Mouse (Mus musculus): ENCODE measurements around the gene Sstr3. TPM values are rescaled to one million over a fixed set of nuclear protein-coding genes. Genes with fewer than 3 reads are reported as not detected.

Sstr3 gene
- polyA plus RNA-seq, 1 experiment from 2014 or later: 0.44 TPM

- Histone ChIP-seq H3K9ac (no peak overlapping the region), H3K4me1 (no peaks in the 10 kb centered on the region), H3K27ac (no peak overlapping the region), H3K9me3 (no peaks in the 10 kb centered on the region), H3K4me3 (replicated peaks) (no peak overlapping the region), H3K4me2 (no peak overlapping the region), H3K36me3 (no peaks in the 10 kb centered on the region), H3K27me3 (replicated peaks) (no peaks in the 10 kb centered on the region)
- no peak for ATAC-seq (ENCODE audit: insufficient read depth, low FRiP score, low read depth)
- whole genome bisulfite sequencing: 52% methylated on average over 10 of the region's 10 CpGs
These were observed 13.4 kb upstream of the Sstr3 start for GRCm38 (mm10) chr15:78557693-78558535.

- no peaks in the 10 kb centered on the region for H3K9me3 ChIP-seq
- H3K27ac ChIP-seq: no peak overlapping the region
- peak overlapping the region; percentile 19; the same call in 1 of the 2 replicates for H3K4me3 ChIP-seq (replicated peaks)
- peak overlapping the region; percentile 29 for H3K4me2 ChIP-seq
- H3K4me1 ChIP-seq: no peaks in the 10 kb centered on the region
- no peak overlapping the region for H3K9ac ChIP-seq
- WGBS: 59% methylated on average over 25 of the region's 25 CpGs
- no peaks in the 10 kb centered on the region for H3K27me3 ChIP-seq (replicated peaks)
- ATAC-seq (ENCODE audit: insufficient read depth, low FRiP score, low read depth): no peak
- H3K36me3 ChIP-seq: no peaks in the 10 kb centered on the region
These were observed 10.2 kb upstream of the Sstr3 start for GRCm38 (mm10) chr15:78554545-78555313.

GRCm38 (mm10) chr15:78549189-78549734 lies 4.8 kb upstream of the Sstr3 start:
- H3K9ac ChIP-seq: no peak overlapping the region
- no peaks in the 10 kb centered on the region for H3K36me3 ChIP-seq
- peaks cover 8% of the 10 kb centered on the region; the same call in 1 of the 2 replicates for H3K4me1 ChIP-seq
- H3K27me3 ChIP-seq (replicated peaks): no peaks in the 10 kb centered on the region
- H3K4me2 ChIP-seq: no peak overlapping the region
- WGBS: 72% methylated on average over 4 of the region's 4 CpGs
- H3K27ac ChIP-seq: no peak overlapping the region
- no peak overlapping the region for H3K4me3 ChIP-seq (replicated peaks)
- no peak for ATAC-seq (ENCODE audit: insufficient read depth, low FRiP score, low read depth)
- no peaks in the 10 kb centered on the region for H3K9me3 ChIP-seq

GRCm38 (mm10) chr15:78548711-78549110 lies 4.2 kb upstream of the Sstr3 start:
- WGBS: 49% methylated on average over 8 of the region's 8 CpGs
- H3K27ac ChIP-seq: no peak overlapping the region
- no peak for ATAC-seq (ENCODE audit: insufficient read depth, low FRiP score, low read depth)

GRCm38 (mm10) chr15:78548336-78548665 lies 3.8 kb upstream of the Sstr3 start:
- Histone ChIP-seq H3K27ac (no peak overlapping the region), H3K27me3 (replicated peaks) (peaks cover 4% of the 10 kb centered on the region; the same call in 1 of the 2 replicates), H3K36me3 (no peaks in the 10 kb centered on the region), H3K4me2 (no peak overlapping the region), H3K4me3 (replicated peaks) (no peak overlapping the region), H3K9ac (no peak overlapping the region), H3K4me1 (peaks cover 8% of the 10 kb centered on the region; the same call in 1 of the 2 replicates), H3K9me3 (no peaks in the 10 kb centered on the region)
- ATAC-seq (ENCODE audit: insufficient read depth, low FRiP score, low read depth): no peak
- 25% methylated on average over 3 of the region's 3 CpGs for WGBS

More at GRCm38 (mm10) chr15:78548711-78549110, 4.2 kb upstream of the Sstr3 start:
- Histone ChIP-seq H3K36me3 (no peaks in the 10 kb centered on the region), H3K4me1 (peaks cover 8% of the 10 kb centered on the region; the same call in 1 of the 2 replicates), H3K4me2 (no peak overlapping the region), H3K9me3 (no peaks in the 10 kb centered on the region), H3K27me3 (replicated peaks) (0 out of 2 replicates have a peak, but pooled peaks cover under 1% of the 10 kb centered on the region), H3K4me3 (replicated peaks) (no peak overlapping the region), H3K9ac (no peak overlapping the region)

GRCm38 (mm10) chr15:78547415-78548335 lies 3.2 kb upstream of the Sstr3 start:
- no peak overlapping the region for H3K27ac ChIP-seq
- H3K4me1 ChIP-seq: peaks cover 8% of the 10 kb centered on the region; the same call in 1 of the 2 replicates
- no peak overlapping the region for H3K4me2 ChIP-seq
- ATAC-seq (ENCODE audit: insufficient read depth, low FRiP score, low read depth): no peak
- H3K4me3 ChIP-seq (replicated peaks): no peak overlapping the region
- 44% methylated on average over 5 of the region's 5 CpGs for WGBS
- peaks cover 4% of the 10 kb centered on the region; the same call in 1 of the 2 replicates for H3K27me3 ChIP-seq (replicated peaks)
- H3K9ac ChIP-seq: no peak overlapping the region
- no peaks in the 10 kb centered on the region for H3K9me3 ChIP-seq
- no peaks in the 10 kb centered on the region for H3K36me3 ChIP-seq

- Histone ChIP-seq H3K36me3 (no peaks in the 10 kb centered on the region), H3K4me1 (peaks cover 11% of the 10 kb centered on the region; the same call in 1 of the 2 replicates), H3K4me2 (no peak overlapping the region), H3K4me3 (replicated peaks) (no peak overlapping the region), H3K27ac (no peak overlapping the region), H3K27me3 (replicated peaks) (peaks cover 4% of the 10 kb centered on the region; the same call in 1 of the 2 replicates), H3K9me3 (no peaks in the 10 kb centered on the region), H3K9ac (no peak overlapping the region)
- WGBS: 72% methylated on average over 4 of the region's 4 CpGs
- no peak for ATAC-seq (ENCODE audit: insufficient read depth, low FRiP score, low read depth)
These were observed 1.6 kb upstream of the Sstr3 start for GRCm38 (mm10) chr15:78546060-78546459.

GRCm38 (mm10) chr15:78544041-78544440 lies 444 bp downstream of the Sstr3 start:
- WGBS: 72% methylated on average over 15 of the region's 15 CpGs
- no peaks in the 10 kb centered on the region for H3K9me3 ChIP-seq
- no peak overlapping the region for H3K4me3 ChIP-seq (replicated peaks)
- no peak for ATAC-seq (ENCODE audit: insufficient read depth, low FRiP score, low read depth)
- no peak overlapping the region for H3K9ac ChIP-seq
- no peak overlapping the region for H3K27ac ChIP-seq
- H3K4me2 ChIP-seq: no peak overlapping the region
- H3K4me1 ChIP-seq: peaks cover 11% of the 10 kb centered on the region; the same call in 1 of the 2 replicates
- H3K27me3 ChIP-seq (replicated peaks): peaks cover 4% of the 10 kb centered on the region; the same call in 1 of the 2 replicates
- no peaks in the 10 kb centered on the region for H3K36me3 ChIP-seq

- no peak for ATAC-seq (ENCODE audit: insufficient read depth, low FRiP score, low read depth)
- Histone ChIP-seq H3K27ac (no peak overlapping the region), H3K9ac (no peak overlapping the region), H3K36me3 (no peaks in the 10 kb centered on the region), H3K4me2 (no peak overlapping the region), H3K4me1 (peaks cover 7% of the 10 kb centered on the region; the same call in 1 of the 2 replicates), H3K9me3 (no peaks in the 10 kb centered on the region), H3K4me3 (replicated peaks) (no peak overlapping the region), H3K27me3 (replicated peaks) (peaks cover 4% of the 10 kb centered on the region; the same call in 1 of the 2 replicates)
- WGBS: 65% methylated on average over 7 of the region's 7 CpGs
These were observed 1.6 kb downstream of the Sstr3 start for GRCm38 (mm10) chr15:78542767-78543303.

GRCm38 (mm10) chr15:78542098-78542766 lies 2.3 kb downstream of the Sstr3 start:
- H3K9ac ChIP-seq: no peak overlapping the region
- peaks cover 4% of the 10 kb centered on the region; the same call in 1 of the 2 replicates for H3K27me3 ChIP-seq (replicated peaks)
- no peak for ATAC-seq (ENCODE audit: insufficient read depth, low FRiP score, low read depth)
- 73% methylated on average over 3 of the region's 3 CpGs for WGBS
- no peak overlapping the region for H3K4me2 ChIP-seq
- no peak overlapping the region for H3K4me3 ChIP-seq (replicated peaks)
- no peak overlapping the region for H3K27ac ChIP-seq
- no peaks in the 10 kb centered on the region for H3K9me3 ChIP-seq
- H3K4me1 ChIP-seq: peaks cover 7% of the 10 kb centered on the region; the same call in 1 of the 2 replicates
- H3K36me3 ChIP-seq: no peaks in the 10 kb centered on the region
